Mouse (Mus musculus) lung, embryonic 14.5 days (tissue): ENCODE measurements around the gene Nat10. TPM values are rescaled to one million over a fixed set of nuclear protein-coding genes. Genes with fewer than 3 reads are reported as not detected.

Experiments used
- ATAC-seq: fragments of 200-750 bp; cut with Nextera tagmentation; 2 replicates; pipeline ENCODE4 v1.8.0; 2017; ENCODE audit warnings: mild to moderate bottlenecking, moderate TSS enrichment, moderate library complexity; ENCODE audit not compliant: insufficient read depth
- DNase-seq: peaks from one replicate; pipeline ENCODE4 v3.0.0-alpha.2; 2015
- H3K27ac ChIP-seq: fragments of 300-500 bp; sonication (generic); 2 replicates; pipeline ENCODE4 v1.5.1; 2014; ENCODE audit warnings: low read depth, mild to moderate bottlenecking, moderate library complexity
- H3K27me3 ChIP-seq: fragments of 300-500 bp; sonication (generic); 2 replicates; pipeline ENCODE4 v1.6.1; 2014; ENCODE audit warnings: low read length, control low read depth; ENCODE audit not compliant: insufficient read depth
- H3K36me3 ChIP-seq: fragments of 300-500 bp; sonication (generic); 2 replicates; pipeline ENCODE4 v1.6.1; 2014; ENCODE audit warnings: control low read depth; ENCODE audit not compliant: insufficient read depth
- H3K4me1 ChIP-seq: fragments of 300-500 bp; sonication (generic); 2 replicates; pipeline ENCODE4 v1.6.1; 2014; ENCODE audit warnings: antibody characterized with exemption, control low read depth; ENCODE audit not compliant: insufficient read depth
- H3K4me2 ChIP-seq: fragments of 300-500 bp; sonication (generic); 2 replicates; pipeline ENCODE4 v1.6.1; 2014; ENCODE audit warnings: mild to moderate bottlenecking
- H3K4me3 ChIP-seq: fragments of 300-500 bp; sonication (generic); 2 replicates; pipeline ENCODE4 v1.5.1; 2014; ENCODE audit warnings: low read depth, low read length
- H3K9ac ChIP-seq: fragments of 300-500 bp; sonication (generic); 2 replicates; pipeline ENCODE4 v1.6.1; 2014
- H3K9me3 ChIP-seq: fragments of 300-500 bp; sonication (generic); 2 replicates; pipeline ENCODE4 v1.6.1; 2016; ENCODE audit warnings: low read depth, low read length, control low read depth
- CTCF ChIP-seq: IDR thresholded peaks from 2 replicates; pipeline ENCODE4 v1.5.1; 2016; ENCODE audit warnings: antibody characterized with exemption, low read depth
- WGBS: fragments of 180-500 bp; shearing (Covaris S2); extraction: QIAGEN DNeasy Blood & Tissue Kit; methylation state at CpG from one replicate; pipeline ENCODE4 v1.1.7; 2014; 5-methylcytosine and 5-hydroxymethylcytosine counted together
- polyA plus RNA-seq: library from polyadenylated mRNA; unstranded; fragments of >200 nt; fragmentation: Nextera tagmentation; extraction: Ambion mirVana; gene quantifications from 2 replicates; pipeline ENCODE4 v1.2.1, GENCODE M21; 2014

Gene Nat10
- polyA plus RNA-seq, 1 experiment from 2014 or later: 35.6 TPM

DNA sequence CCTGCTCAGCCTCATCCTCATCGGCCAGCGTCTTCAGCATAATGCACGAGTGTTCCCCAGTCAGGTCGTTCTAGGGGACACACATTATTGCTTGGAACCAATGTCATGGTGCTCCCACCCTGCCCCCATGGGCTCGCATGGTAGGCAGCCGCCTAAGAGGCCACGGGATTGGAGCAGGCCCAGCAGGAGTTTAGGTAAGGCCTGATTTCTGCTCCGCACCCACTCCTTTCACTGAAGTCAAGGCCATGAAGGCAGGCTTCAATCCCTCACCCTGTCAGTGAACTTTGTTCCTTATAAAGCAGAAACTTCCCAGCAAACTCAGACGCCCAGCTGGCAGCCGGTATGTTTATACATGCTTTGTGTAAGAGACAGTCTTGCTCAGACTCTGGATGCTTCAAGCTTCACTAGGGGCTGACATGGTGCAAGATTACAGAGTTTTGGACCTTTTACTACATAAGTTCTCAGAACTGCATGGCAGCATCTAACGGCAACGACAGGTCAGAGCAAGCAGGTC, 33.0 kb downstream of the Nat10 start:
- TF ChIP-seq CTCF: no peak
- H3K4me2 ChIP-seq: no peak overlapping the region
- DNase-seq (peak; percentile 36), ATAC-seq (no peak)
- no peaks in the 10 kb centered on the region for H3K9me3 ChIP-seq
- WGBS: 78% methylated on average over 12 of the region's 12 CpGs
- H3K36me3 ChIP-seq: peaks cover 92% of the 10 kb centered on the region
- no peak overlapping the region for H3K4me3 ChIP-seq
- H3K27me3 ChIP-seq: no peaks in the 10 kb centered on the region
- H3K27ac ChIP-seq: no peak overlapping the region
- no peaks in the 10 kb centered on the region for H3K4me1 ChIP-seq
- H3K9ac ChIP-seq: no peak overlapping the region

DNA sequence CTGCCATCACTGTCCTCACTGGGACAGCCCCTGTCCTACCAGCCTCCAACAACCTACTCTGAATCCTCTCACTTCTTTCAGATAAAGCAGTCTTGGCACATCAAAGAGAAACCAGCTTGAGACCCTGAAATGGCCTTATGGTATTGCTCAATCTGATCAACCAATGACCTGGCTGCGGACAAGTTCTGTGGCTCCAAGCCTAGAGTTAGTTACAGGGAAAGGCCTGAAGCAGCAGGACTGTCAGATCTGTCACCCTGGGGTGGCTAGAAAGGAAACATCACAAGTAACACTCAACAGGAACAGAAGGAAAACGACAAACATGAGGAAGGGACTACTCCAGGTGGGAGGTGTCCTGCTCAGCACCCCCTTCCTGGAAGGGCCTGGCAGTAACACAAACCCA, 36.5 kb downstream of the Nat10 start:
- no peak overlapping the region for H3K9ac ChIP-seq
- no peak overlapping the region for H3K4me3 ChIP-seq
- H3K4me2 ChIP-seq: no peak overlapping the region
- no peak for TF ChIP-seq CTCF
- DNase-seq (no peak), ATAC-seq (no peak)
- H3K27me3 ChIP-seq: no peaks in the 10 kb centered on the region
- H3K4me1 ChIP-seq: no peaks in the 10 kb centered on the region
- H3K27ac ChIP-seq: no peak overlapping the region
- peaks cover 89% of the 10 kb centered on the region for H3K36me3 ChIP-seq
- no peaks in the 10 kb centered on the region for H3K9me3 ChIP-seq
- 84% methylated on average over 2 of the region's 2 CpGs for WGBS

DNA sequence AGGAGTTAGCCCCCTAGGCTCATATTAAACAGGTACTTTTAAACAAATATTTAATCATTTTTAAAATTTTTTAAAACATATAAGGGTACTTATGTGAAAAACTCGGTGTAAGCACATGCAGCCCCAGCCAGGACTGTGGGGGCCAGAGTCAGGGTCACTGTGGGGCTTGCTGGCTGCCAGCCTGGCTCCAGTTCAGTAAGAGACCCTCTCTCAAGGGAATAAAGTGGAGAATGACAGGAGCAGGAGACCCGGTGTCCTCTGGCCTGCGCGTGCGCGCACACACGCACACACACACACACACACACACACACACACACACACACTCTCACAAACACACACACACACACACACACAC, 41.8 kb downstream of the Nat10 start:
- H3K27me3 ChIP-seq: no peaks in the 10 kb centered on the region
- no peak overlapping the region for H3K4me3 ChIP-seq
- DNase-seq (no peak), ATAC-seq (peak; percentile 62)
- no peak for TF ChIP-seq CTCF
- no peak overlapping the region for H3K9ac ChIP-seq
- no peaks in the 10 kb centered on the region for H3K4me1 ChIP-seq
- H3K36me3 ChIP-seq: peaks cover 58% of the 10 kb centered on the region
- WGBS: 81% methylated on average over 7 of the region's 7 CpGs
- H3K4me2 ChIP-seq: no peak overlapping the region
- no peaks in the 10 kb centered on the region for H3K9me3 ChIP-seq
- H3K27ac ChIP-seq: no peak overlapping the region

DNA sequence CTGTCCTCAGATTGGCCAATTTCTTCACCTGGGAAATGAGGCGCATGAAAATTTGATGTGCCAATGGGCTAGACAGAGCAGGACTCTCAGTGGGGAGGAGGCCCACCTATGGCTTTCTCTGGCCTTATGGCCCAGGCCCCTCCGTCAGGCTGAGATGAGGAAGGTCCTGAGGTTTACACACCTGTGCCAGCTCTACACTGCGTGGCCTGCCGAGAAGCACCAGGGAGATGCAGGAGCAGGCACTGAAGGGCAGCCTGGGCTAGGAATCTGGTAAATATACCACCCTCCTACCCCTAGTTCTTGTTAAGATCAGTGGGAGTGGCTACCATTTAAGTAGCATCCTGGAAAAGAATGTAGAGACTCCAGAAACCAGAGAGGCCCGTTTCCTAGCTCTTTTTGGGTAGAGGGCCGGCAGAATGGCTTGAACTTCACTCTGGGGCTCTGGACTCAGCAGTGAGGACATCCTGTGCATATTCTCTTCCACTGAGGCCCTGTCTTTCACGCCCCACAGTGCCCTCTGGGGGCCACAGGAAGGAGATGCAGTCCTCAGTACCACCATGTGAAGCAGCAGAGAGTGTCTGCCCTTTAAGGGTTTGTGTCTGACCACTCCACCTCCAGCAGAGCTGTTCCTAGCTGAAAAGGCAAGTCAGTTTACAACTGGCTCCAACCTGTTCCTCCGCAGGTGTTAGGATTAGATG, 42.3 kb downstream of the Nat10 start:
- Histone ChIP-seq H3K4me3 (no peak overlapping the region), H3K4me2 (no peak overlapping the region), H3K9ac (no peak overlapping the region), H3K4me1 (no peaks in the 10 kb centered on the region), H3K27ac (peak overlapping the region; percentile 50), H3K9me3 (no peaks in the 10 kb centered on the region), H3K36me3 (peaks cover 52% of the 10 kb centered on the region), H3K27me3 (no peaks in the 10 kb centered on the region)
- DNase-seq (peak; percentile 87), ATAC-seq (peak; percentile 76)
- 50% methylated on average over 8 of the region's 8 CpGs for WGBS
- TF ChIP-seq CTCF: peak; percentile 91

DNA sequence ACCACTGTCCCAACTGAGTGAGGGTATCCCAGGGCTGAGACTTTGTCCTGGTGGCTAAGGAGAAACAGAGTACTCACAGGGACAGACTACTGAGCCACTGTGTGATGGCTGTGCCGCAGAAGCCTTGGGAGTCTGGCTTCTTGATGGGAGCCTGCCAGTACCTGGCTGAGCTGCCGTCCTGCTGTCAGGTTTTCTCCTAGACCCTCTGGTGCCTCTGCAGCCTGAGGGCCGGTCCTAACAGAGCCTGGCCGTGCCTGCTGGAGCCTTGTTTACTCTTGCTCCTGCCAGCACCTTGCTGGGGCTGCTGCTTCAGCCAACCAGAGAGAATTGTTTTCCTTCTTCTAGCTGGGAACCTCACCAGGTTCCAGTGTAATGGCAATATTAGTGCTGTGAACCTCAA, 46.7 kb downstream of the Nat10 start:
- H3K27me3 ChIP-seq: no peaks in the 10 kb centered on the region
- no peaks in the 10 kb centered on the region for H3K9me3 ChIP-seq
- TF ChIP-seq CTCF: no peak
- H3K4me2 ChIP-seq: no peak overlapping the region
- no peak overlapping the region for H3K27ac ChIP-seq
- no peak for ATAC-seq
- H3K36me3 ChIP-seq: peaks cover 25% of the 10 kb centered on the region
- 58% methylated on average over 4 of the region's 4 CpGs for WGBS
- DNase-seq: no peak
- no peak overlapping the region for H3K9ac ChIP-seq
- H3K4me3 ChIP-seq: no peak overlapping the region
- 0 out of 2 replicates have a peak, but pooled peaks cover 3% of the 10 kb centered on the region for H3K4me1 ChIP-seq

DNA sequence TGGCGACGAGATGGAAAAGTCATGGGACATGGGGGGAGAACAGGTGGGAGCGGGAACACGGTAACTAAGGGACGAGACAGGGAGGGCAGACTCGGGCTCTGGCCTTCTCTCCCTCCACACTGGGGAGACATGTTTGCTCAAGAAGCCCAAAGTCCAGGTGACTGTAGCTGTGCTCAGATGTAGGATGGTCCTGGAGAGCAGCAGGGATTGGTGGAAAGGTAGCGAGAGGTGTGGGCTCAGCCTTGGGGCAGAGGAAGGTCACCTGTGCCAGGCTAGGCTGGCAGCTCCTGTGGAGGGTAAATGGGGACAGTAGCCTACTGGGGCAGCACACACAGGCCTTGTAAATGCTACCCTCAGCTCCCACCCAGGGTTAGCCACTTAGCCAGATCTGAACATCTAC, 47.2 kb downstream of the Nat10 start:
- DNase-seq (no peak), ATAC-seq (no peak)
- H3K27me3 ChIP-seq: 0 out of 2 replicates have a peak, but pooled peaks cover 1% of the 10 kb centered on the region
- TF ChIP-seq CTCF: no peak
- H3K36me3 ChIP-seq: peaks cover 31% of the 10 kb centered on the region
- H3K4me3 ChIP-seq: no peak overlapping the region
- 0 out of 2 replicates have a peak, but pooled peaks cover 3% of the 10 kb centered on the region for H3K4me1 ChIP-seq
- H3K9me3 ChIP-seq: no peaks in the 10 kb centered on the region
- no peak overlapping the region for H3K27ac ChIP-seq
- no peak overlapping the region for H3K4me2 ChIP-seq
- WGBS: 68% methylated on average over 7 of the region's 7 CpGs
- no peak overlapping the region for H3K9ac ChIP-seq

DNA sequence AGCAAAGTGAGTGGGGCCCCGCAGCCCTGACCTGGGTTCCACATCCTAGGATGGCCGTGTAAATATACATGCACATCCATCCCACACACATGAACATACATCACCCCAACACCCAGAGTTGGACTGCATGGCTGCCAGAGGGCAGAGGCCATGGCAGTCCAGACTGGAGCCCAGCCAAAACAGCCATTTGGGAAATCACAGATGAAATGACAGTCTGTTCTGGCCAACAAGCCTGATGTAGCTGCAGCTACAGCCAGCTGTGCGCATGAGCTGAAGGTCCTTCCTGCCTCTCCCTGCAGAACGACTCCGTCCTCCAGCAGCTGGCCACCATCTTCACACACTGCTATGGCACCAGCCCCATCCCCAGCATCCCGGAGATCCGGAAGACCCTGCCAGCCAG, 50.2 kb downstream of the Nat10 start:
- Histone ChIP-seq H3K36me3 (peaks cover 23% of the 10 kb centered on the region; the same call in 1 of the 2 replicates), H3K27ac (no peak overlapping the region), H3K9ac (no peak overlapping the region), H3K4me2 (no peak overlapping the region), H3K9me3 (no peaks in the 10 kb centered on the region), H3K4me1 (peaks cover 12% of the 10 kb centered on the region; the same call in 1 of the 2 replicates), H3K4me3 (no peak overlapping the region), H3K27me3 (0 out of 2 replicates have a peak, but pooled peaks cover 4% of the 10 kb centered on the region)
- ATAC-seq (peak; percentile 95), DNase-seq (peak; percentile 95)
- WGBS: 45% methylated on average over 7 of the region's 7 CpGs
- TF ChIP-seq CTCF: no peak
